Mouse (Mus musculus) liver, adult 2 months (tissue): Measurements from ENCODE around the gene Gadd45g.

Experiments used
- CTCF ChIP-seq: fragments of 200-500 bp; IDR thresholded peaks from 2 replicates; pipeline ENCODE4 v1.5.1; 2011; ENCODE audit warnings: low read depth, low read length, control low read depth
- POLR2A ChIP-seq: fragments of 200-500 bp; IDR thresholded peaks from 2 replicates; pipeline ENCODE4 v1.6.1; 2011; ENCODE audit warnings: low read length, control low read depth; ENCODE audit not compliant: insufficient read depth; ENCODE audit errors: extremely low read depth

- no peak for TF ChIP-seq POLR2A
- TF ChIP-seq CTCF, result no peak
Observed at GRCm38 (mm10) chr13:51882218-51882617, 35.7 kb downstream of the Gadd45g start.
